Mouse (Mus musculus) layer of hippocampus, postnatal 25 days (tissue): ENCODE results near the gene Zfp629. TPM values are rescaled to one million over a fixed set of nuclear protein-coding genes. Genes with fewer than 3 reads are reported as not detected.
"Not testable (repeated sequence)": the region's sequence is repeated elsewhere in the genome, so short reads cannot be mapped to it uniquely, and the experiment has no call there.

Source experiments
- DNase-seq, 2 experiments: peaks; one replicate each; pipeline ENCODE4 v3.0.0; 2022; ENCODE audit warnings: mixed read lengths in 2 of 2, low spot score in 1 of 2; ENCODE audit errors: extremely low spot score in 1 of 2
- total RNA-seq, 2 experiments: library from RNA; stranded (reverse); gene quantifications; 2 replicates each; pipeline ENCODE4 v1.2.3; 2021

The Zfp629 gene
- 10 to 100 TPM; 21.3 to 23.3 TPM for total RNA-seq

GRCm38 (mm10) chr7:127614891-127615843, at the start of gene Zfp629:
TSS of gene Zfp629 (minus strand) at chr7:127615797.
- DNase-seq = peak; percentile 55 to 64

GRCm38 (mm10) chr7:127662926-127663325, 47.3 kb upstream of the Zfp629 start:
- no peak for DNase-seq

GRCm38 (mm10) chr7:127661833-127662232, 46.2 kb upstream of the Zfp629 start:
- DNase-seq = no peak

- DNase-seq = no peak
These were observed 45.3 kb upstream of the Zfp629 start for GRCm38 (mm10) chr7:127660882-127661281.

- DNase-seq = peak; percentile 33 to 62
These were observed 41.3 kb upstream of the Zfp629 start for GRCm38 (mm10) chr7:127656946-127657345.

DNA sequence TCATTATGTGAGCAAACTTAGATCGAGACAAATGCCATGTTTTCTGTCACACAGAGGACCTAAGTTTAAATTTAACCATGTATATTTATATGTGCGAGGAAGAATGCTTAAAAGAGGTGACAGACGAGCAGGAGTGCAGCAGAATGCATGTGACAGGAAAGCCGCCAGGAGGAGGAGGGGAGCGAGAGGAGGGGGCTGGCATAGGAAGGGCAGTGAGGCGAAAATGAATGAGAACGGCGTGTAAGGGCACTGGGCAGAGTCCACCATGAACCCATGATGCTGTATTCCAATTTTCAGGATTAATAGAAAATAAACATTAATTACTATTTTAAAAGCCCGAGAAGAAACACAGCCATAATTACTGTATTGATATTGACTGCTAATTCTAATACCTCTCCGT, 38.7 kb upstream of the Zfp629 start:
- DNase-seq = no peak

GRCm38 (mm10) chr7:127652050-127652449, 36.5 kb upstream of the Zfp629 start:
- no peak for DNase-seq

- DNase-seq = no peak
These were observed 36.0 kb upstream of the Zfp629 start for GRCm38 (mm10) chr7:127651624-127652023.

DNA sequence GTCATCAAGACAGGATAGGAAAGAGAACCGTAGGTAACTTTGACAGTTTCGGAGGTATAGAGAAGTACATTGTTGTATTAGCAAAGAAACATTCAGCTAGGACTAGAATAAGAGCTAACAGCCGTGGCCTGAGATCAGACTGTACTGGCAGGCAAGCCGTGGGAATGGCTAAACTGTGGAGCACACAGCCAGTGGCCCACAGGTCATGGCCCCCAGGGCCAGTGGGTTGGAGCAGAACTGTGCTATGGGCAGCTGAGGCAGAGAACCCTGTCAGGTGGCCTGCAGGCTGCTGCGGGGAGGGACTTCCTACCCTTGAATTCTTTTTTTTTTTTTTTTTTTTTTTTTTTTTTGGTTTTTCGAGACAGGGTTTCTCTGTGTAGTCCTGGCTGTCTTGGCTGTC, 33.6 kb upstream of the Zfp629 start:
- DNase-seq = no peak

DNA sequence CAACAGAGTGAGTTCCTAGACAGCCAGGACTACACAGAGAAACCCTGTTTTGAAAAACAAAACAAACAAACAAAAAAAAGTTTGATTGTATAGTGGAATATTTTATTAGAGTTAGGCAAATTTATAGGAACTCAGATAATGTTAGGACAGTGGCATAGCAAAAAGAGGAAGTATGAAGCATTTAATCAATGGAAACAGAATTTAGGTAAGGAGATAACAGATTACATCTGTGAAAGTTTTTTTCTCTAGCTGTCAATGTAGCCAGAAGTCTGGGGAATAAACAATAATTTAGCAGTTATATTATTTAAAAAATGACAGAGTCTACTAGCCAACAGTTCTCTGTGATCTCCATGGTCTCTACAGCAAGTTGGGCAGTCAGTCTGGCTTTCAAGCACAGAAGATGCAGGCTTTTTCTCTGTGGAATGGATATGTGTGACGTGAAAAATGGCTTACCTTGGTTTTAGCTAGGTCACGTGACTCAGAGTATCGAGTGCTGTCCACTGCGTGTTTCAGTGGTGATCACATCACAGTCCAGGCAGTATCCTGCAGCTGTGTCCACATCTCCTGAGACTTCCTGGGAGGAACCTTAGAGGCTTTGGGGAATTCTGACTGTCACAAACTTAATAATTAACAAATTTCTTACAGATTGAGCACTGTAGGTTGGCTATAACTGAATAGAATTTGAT, 33.1 kb upstream of the Zfp629 start:
- no peak for DNase-seq

DNA sequence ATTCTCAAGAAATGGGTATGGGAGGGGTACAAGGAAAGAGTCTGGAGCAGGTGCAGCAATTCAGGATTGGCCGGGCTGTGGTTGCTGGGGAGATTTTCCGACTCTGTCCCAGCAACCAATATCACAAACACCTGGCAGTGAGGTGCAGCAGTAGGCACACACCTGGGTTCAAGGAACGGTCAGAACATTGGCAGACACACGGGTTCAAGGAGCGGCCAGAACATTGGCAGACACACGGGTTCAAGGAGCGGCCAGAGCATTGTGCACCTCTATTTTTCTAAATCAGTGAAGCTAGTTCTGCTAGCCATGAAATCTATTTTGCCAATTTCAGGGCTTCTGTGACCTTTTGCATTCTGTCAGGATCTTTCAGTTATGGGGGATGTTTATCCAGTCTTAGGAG, 32.0 kb upstream of the Zfp629 start:
- not testable (repeated sequence) for DNase-seq

DNA sequence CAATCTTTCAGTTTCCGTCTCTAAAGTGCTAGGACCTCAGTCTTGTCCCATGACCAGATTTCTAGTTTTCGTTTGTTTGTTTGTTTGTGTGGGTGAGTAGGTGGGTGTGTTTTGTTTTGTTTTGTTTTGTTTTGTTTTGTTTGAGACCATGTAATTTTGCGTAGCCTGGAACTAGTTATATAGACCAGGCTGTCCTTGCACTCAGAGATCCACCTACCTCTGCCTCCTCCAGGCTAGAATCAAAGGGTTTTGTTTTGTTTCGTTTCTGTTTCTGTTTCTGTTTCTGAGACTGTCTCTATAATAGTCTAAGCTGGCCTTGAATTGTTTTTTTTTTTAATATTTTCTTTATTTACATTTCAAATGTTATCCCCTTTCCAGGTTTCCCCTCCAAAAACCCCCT, 30.8 kb upstream of the Zfp629 start:
- DNase-seq = no peak

- no peak for DNase-seq
These were observed 26.7 kb upstream of the Zfp629 start for GRCm38 (mm10) chr7:127642254-127642653.

DNA sequence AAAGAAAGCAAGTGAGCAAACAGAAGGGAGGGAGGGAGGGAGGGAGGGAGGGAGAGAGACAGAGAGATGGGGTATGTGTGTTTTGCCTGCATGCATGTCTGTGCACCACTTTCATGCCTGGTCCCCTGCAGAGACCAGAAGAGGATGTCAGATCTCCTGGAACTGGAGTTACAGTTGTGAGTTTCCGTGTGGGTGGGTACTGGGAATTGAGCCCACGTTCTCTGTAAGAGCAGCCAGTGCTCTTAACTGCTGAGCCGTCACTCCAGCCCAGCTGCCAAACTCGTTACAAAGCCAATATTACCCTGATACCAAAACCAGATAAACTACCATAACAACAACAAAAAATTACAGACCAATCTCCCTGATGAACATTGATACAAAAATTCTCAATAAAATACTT, 25.7 kb upstream of the Zfp629 start:
- no peak for DNase-seq

- peak; percentile 51 to 75 for DNase-seq
These were observed 21.4 kb upstream of the Zfp629 start for GRCm38 (mm10) chr7:127636963-127637362.

- DNase-seq = no peak
These were observed 15.8 kb upstream of the Zfp629 start for GRCm38 (mm10) chr7:127631416-127631815.

DNA sequence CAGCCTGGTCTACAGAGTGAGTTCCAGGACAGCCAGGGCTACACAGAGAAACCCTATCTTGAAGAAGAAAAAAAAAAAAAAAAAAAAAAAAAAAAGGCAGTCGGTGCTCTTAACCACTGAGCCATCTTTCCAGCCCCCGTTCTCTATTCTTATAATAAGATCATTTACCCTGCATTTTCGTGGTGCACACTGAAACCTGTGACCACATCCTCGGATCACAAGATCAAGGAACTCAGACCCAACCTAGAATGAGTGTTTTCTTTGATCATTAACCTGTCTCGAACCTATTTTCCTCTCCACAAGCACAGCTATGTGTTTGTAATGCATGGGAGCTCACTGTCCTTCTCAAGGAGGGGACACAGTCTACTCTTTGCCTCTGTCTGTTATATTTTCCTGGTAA, 13.0 kb upstream of the Zfp629 start:
- DNase-seq = no peak

DNA sequence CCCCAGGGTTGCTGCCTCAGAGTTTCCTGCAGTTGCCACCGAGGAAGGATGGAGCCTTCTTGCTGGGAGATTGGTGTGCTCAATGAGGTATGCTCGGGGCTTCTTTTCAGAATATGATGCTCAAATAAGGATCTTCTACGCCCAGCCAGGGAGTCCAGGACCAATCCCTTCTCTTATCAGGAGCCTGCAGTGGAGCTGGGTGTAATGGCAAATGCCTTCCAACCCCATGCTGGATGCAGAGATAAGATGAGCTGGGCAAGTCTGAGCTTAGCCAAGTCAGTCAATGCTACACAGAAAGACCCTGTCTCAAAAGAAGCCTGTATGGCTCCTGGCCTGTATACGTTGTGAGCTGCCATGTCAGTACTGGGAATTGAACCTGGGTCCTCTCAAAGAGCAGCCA, 10.9 kb upstream of the Zfp629 start:
- DNase-seq = no peak

- DNase-seq = no peak
These were observed 10.4 kb upstream of the Zfp629 start for GRCm38 (mm10) chr7:127626039-127626438.

GRCm38 (mm10) chr7:127618402-127618801, 2.8 kb upstream of the Zfp629 start:
- not testable (repeated sequence) for DNase-seq

GRCm38 (mm10) chr7:127617962-127618361, 2.4 kb upstream of the Zfp629 start:
- no peak for DNase-seq

GRCm38 (mm10) chr7:127616881-127617280, 1.3 kb upstream of the Zfp629 start:
- no peak for DNase-seq
